Mouse (Mus musculus): Measurements from ENCODE around the gene Adgrl1. TPM values are rescaled to one million over a fixed set of nuclear protein-coding genes. Genes with fewer than 3 reads are reported as not detected.

Adgrl1 gene
- polyA plus RNA-seq, 1 experiment from 2014 or later: 29.1 TPM

GRCm38 (mm10) chr8:83896461-83896860, 3.4 kb upstream of the Adgrl1 start:
- no peak overlapping the region for H3K9ac ChIP-seq
- H3K4me3 ChIP-seq (ENCODE audit: low read depth, low read length): no peak overlapping the region
- H3K27ac ChIP-seq (ENCODE audit: low read depth): no peak overlapping the region
- no peaks in the 10 kb centered on the region for H3K36me3 ChIP-seq (ENCODE audit: insufficient read depth)
- H3K4me1 ChIP-seq (ENCODE audit: insufficient read depth): peaks cover 6% of the 10 kb centered on the region; the same call in 1 of the 2 replicates
- ATAC-seq (ENCODE audit: insufficient read depth): no peak
- no peaks in the 10 kb centered on the region for H3K9me3 ChIP-seq (ENCODE audit: low read depth, low read length)
- H3K4me2 ChIP-seq: no peak overlapping the region
- no peak for TF ChIP-seq CTCF (IDR thresholded peaks at IDR 0.05; ENCODE audit: low read depth)
- no peaks in the 10 kb centered on the region for H3K27me3 ChIP-seq (ENCODE audit: insufficient read depth, low read length)
- WGBS: 75% methylated on average over 7 of the region's 7 CpGs
- DNase-seq: no peak

DNA sequence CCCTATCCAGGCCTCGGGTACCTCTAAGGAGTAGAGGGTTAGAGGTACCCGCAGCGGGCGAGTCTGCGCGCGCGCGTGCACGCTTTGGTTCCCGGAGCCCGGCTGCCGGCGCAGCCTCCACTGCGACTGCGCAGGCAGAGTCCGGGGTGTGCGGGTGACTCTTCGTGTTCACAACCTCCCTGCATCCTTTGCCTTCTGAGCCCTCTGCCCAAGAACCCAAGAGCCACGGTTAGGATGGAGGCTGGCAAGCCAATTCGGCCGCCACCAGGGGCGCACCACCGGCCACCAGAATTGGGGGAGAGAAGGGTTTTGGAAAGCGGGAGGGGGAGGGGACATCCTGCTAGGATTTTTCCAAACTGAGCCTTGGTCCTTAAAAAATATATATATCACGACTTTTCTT, 2.7 kb upstream of the Adgrl1 start:
- H3K27me3 ChIP-seq (ENCODE audit: insufficient read depth, low read length): no peaks in the 10 kb centered on the region
- H3K9ac ChIP-seq: no peak overlapping the region
- ATAC-seq (ENCODE audit: insufficient read depth) (no peak), DNase-seq (peak; percentile 75)
- H3K4me2 ChIP-seq: peak overlapping the region; percentile 58
- no peak overlapping the region for H3K27ac ChIP-seq (ENCODE audit: low read depth)
- TF ChIP-seq CTCF (IDR thresholded peaks at IDR 0.05; ENCODE audit: low read depth): peak; percentile 77
- H3K36me3 ChIP-seq (ENCODE audit: insufficient read depth): no peaks in the 10 kb centered on the region
- peak overlapping the region; percentile 23; the same call in 1 of the 2 replicates for H3K4me3 ChIP-seq (ENCODE audit: low read depth, low read length)
- 3% methylated on average over 26 of the region's 26 CpGs for WGBS
- H3K4me1 ChIP-seq (ENCODE audit: insufficient read depth): peaks cover 14% of the 10 kb centered on the region
- H3K9me3 ChIP-seq (ENCODE audit: low read depth, low read length): no peaks in the 10 kb centered on the region

DNA sequence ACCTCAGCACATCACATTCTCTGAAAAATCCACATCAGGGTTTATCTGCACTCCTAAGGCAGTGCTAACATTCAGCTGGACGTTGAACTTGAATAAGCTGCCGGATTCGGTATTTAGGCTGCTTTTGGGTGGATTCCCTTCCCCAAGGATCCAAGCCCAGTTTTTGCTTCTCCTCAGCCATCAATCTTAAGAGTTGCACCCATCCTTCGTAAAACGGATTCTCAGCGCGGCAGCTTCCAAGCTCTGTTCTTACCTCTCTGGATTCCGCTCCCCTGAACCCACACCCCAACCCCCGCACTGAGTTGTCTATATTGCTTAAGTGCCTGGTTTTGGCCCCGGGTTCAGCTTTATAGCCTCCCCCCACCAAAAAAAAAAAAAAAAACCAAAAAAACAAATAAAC, 1.4 kb upstream of the Adgrl1 start:
- Histone ChIP-seq H3K4me1 (ENCODE audit: insufficient read depth) (peaks cover 26% of the 10 kb centered on the region), H3K4me3 (ENCODE audit: low read depth, low read length) (peak overlapping the region; percentile 98), H3K27me3 (ENCODE audit: insufficient read depth, low read length) (no peaks in the 10 kb centered on the region), H3K9me3 (ENCODE audit: low read depth, low read length) (no peaks in the 10 kb centered on the region), H3K9ac (peak overlapping the region; percentile 23; the same call in 1 of the 2 replicates), H3K27ac (ENCODE audit: low read depth) (peak overlapping the region; percentile 97), H3K4me2 (peak overlapping the region; percentile 90), H3K36me3 (ENCODE audit: insufficient read depth) (no peaks in the 10 kb centered on the region)
- TF ChIP-seq CTCF (IDR thresholded peaks at IDR 0.05; ENCODE audit: low read depth): no peak
- WGBS: 2% methylated on average over 10 of the region's 10 CpGs
- ATAC-seq (ENCODE audit: insufficient read depth) (no peak), DNase-seq (peak; percentile 76)

GRCm38 (mm10) chr8:83898985-83899362, 931 bp upstream of the Adgrl1 start:
- Histone ChIP-seq H3K27ac (ENCODE audit: low read depth) (peak overlapping the region; percentile 97), H3K4me2 (peak overlapping the region; percentile 90), H3K9ac (peak overlapping the region; percentile 23), H3K27me3 (ENCODE audit: insufficient read depth, low read length) (no peaks in the 10 kb centered on the region), H3K36me3 (ENCODE audit: insufficient read depth) (no peaks in the 10 kb centered on the region), H3K4me1 (ENCODE audit: insufficient read depth) (peaks cover 32% of the 10 kb centered on the region), H3K9me3 (ENCODE audit: low read depth, low read length) (no peaks in the 10 kb centered on the region), H3K4me3 (ENCODE audit: low read depth, low read length) (peak overlapping the region; percentile 98)
- WGBS: under 1% methylated on average over 13 of the region's 13 CpGs
- peak; percentile 87 for DNase-seq
- ATAC-seq (ENCODE audit: insufficient read depth): peak; percentile 50
- no peak for TF ChIP-seq CTCF (IDR thresholded peaks at IDR 0.05; ENCODE audit: low read depth)

DNA sequence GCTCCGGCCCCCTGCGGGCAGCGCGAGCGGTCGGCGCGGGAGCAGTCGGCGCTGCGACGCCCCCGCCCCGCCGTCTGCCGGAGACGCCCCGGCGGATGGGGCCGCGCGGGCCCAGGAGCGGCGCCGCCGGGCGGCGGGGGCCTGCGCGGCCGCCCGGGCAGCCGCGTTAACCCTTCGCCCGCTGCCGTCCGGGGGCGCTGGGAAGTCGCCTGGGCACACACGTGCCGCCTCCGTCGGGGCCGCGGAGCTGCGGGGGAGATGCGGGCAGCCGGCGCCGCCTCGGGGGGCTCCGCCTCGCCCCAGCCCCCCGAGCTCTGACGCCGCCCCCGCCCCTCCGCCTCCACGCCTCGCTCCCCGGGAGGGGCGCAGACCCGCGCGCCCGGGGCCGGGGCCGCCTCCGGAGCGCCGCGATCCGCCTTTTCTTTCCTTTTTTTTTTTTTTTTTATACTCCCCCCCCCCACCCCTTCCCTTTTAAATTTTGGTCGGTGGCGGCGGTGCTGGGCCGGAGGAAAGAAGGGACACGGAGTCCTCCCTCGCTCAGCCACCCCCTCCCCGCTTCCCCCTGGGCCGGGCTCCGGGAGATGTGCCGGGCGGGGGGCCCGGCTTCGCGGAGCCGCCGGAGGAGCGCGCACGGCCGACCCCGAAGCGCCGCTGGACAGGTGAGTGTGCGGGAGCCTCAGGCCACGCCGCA, 506 bp downstream of the Adgrl1 start:
- Histone ChIP-seq H3K36me3 (ENCODE audit: insufficient read depth) (no peaks in the 10 kb centered on the region), H3K27me3 (ENCODE audit: insufficient read depth, low read length) (no peaks in the 10 kb centered on the region), H3K9ac (peak overlapping the region; percentile 85), H3K4me1 (ENCODE audit: insufficient read depth) (peaks cover 42% of the 10 kb centered on the region), H3K4me3 (ENCODE audit: low read depth, low read length) (peak overlapping the region; percentile 98), H3K4me2 (peak overlapping the region; percentile 90), H3K9me3 (ENCODE audit: low read depth, low read length) (no peaks in the 10 kb centered on the region), H3K27ac (ENCODE audit: low read depth) (peak overlapping the region; percentile 97)
- TF ChIP-seq CTCF (IDR thresholded peaks at IDR 0.05; ENCODE audit: low read depth): no peak
- peak; percentile 71 for DNase-seq
- ATAC-seq (ENCODE audit: insufficient read depth): no peak; the same call in 1 of the 2 replicates
- under 1% methylated on average over 79 of the region's 100 CpGs for WGBS

DNA sequence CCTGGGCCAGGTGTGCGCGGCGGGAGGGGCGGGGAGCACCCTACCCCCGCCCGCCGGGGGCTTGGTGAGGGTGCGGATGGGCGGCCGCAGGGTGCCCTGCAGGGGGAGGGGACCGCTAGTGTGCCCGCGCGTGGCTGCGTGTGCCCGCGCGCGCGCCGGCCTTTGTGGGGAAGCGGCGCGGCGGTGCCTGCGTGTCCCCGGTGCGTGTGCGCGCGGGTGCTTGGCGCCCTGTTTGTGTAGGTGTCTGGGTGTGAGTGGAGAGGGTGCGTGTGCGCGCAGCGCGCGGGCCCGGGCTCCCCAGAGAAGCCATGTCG, 1.0 kb downstream of the Adgrl1 start:
- DNase-seq (peak; percentile 54), ATAC-seq (ENCODE audit: insufficient read depth) (no peak)
- peak overlapping the region; percentile 85 for H3K9ac ChIP-seq
- peak overlapping the region; percentile 97 for H3K27ac ChIP-seq (ENCODE audit: low read depth)
- no peaks in the 10 kb centered on the region for H3K9me3 ChIP-seq (ENCODE audit: low read depth, low read length)
- H3K4me1 ChIP-seq (ENCODE audit: insufficient read depth): peaks cover 42% of the 10 kb centered on the region
- TF ChIP-seq CTCF (IDR thresholded peaks at IDR 0.05; ENCODE audit: low read depth): no peak
- H3K4me2 ChIP-seq: peak overlapping the region; percentile 90
- H3K4me3 ChIP-seq (ENCODE audit: low read depth, low read length): peak overlapping the region; percentile 98
- no peaks in the 10 kb centered on the region for H3K27me3 ChIP-seq (ENCODE audit: insufficient read depth, low read length)
- 0 out of 2 replicates have a peak, but pooled peaks cover 1% of the 10 kb centered on the region for H3K36me3 ChIP-seq (ENCODE audit: insufficient read depth)
- WGBS: 0% methylated on average over 24 of the region's 40 CpGs

- no peak for DNase-seq
- H3K9ac ChIP-seq: peak overlapping the region; percentile 85
- no peaks in the 10 kb centered on the region for H3K27me3 ChIP-seq (ENCODE audit: insufficient read depth, low read length)
- peak overlapping the region; percentile 90 for H3K4me2 ChIP-seq
- H3K36me3 ChIP-seq (ENCODE audit: insufficient read depth): 0 out of 2 replicates have a peak, but pooled peaks cover 3% of the 10 kb centered on the region
- H3K27ac ChIP-seq (ENCODE audit: low read depth): no peak overlapping the region
- H3K4me3 ChIP-seq (ENCODE audit: low read depth, low read length): peak overlapping the region; percentile 98
- no peak for ATAC-seq (ENCODE audit: insufficient read depth)
- no peak for TF ChIP-seq CTCF (IDR thresholded peaks at IDR 0.05; ENCODE audit: low read depth)
- 4% methylated on average over 14 of the region's 14 CpGs for WGBS
- no peaks in the 10 kb centered on the region for H3K9me3 ChIP-seq (ENCODE audit: low read depth, low read length)
- peaks cover 42% of the 10 kb centered on the region for H3K4me1 ChIP-seq (ENCODE audit: insufficient read depth)
Observed at GRCm38 (mm10) chr8:83901566-83902485, 1.9 kb downstream of the Adgrl1 start.

Data from lung, embryonic 14.5 days (tissue).